Mouse (Mus musculus) embryonic facial prominence, embryonic 11.5 days (tissue): ENCODE measurements around the gene Cdkn1b. TPM values are rescaled to one million over a fixed set of nuclear protein-coding genes. Genes with fewer than 3 reads are reported as not detected.

Experiments
- ATAC-seq: fragments of 200-750 bp; cut with Nextera tagmentation; replicated peaks from 2 replicates; pipeline ENCODE4 v1.8.0; 2017; ENCODE audit warnings: low read depth; ENCODE audit not compliant: insufficient number of reproducible peaks, low FRiP score, low TSS enrichment
- DNase-seq: peaks from one replicate; pipeline ENCODE4 v3.0.0-alpha.2; 2015; ENCODE audit warnings: low spot score
- H3K27ac ChIP-seq: fragments of 300-500 bp; sonication (generic); replicated peaks from 2 replicates; pipeline ENCODE4 v1.5.1; 2014; ENCODE audit warnings: mild to moderate bottlenecking, low read depth, low read length, control low read depth
- H3K27me3 ChIP-seq: fragments of 300-500 bp; sonication (generic); 2 replicates; pipeline ENCODE4 v1.6.1; 2014; ENCODE audit warnings: mild to moderate bottlenecking, low read length, moderate library complexity, mixed read lengths; ENCODE audit not compliant: control insufficient read depth, insufficient read depth
- H3K36me3 ChIP-seq: fragments of 300-500 bp; sonication (generic); replicated peaks from 2 replicates; pipeline ENCODE4 v1.6.1; 2014; ENCODE audit warnings: low read depth, mild to moderate bottlenecking, low read length, moderate library complexity, mixed read lengths; ENCODE audit not compliant: control insufficient read depth, insufficient read depth
- H3K4me1 ChIP-seq: fragments of 300-500 bp; sonication (generic); 2 replicates; pipeline ENCODE4 v1.6.1; 2014; ENCODE audit warnings: low read length, mixed read lengths; ENCODE audit not compliant: control insufficient read depth, insufficient read depth
- H3K4me2 ChIP-seq: fragments of 300-500 bp; sonication (generic); 2 replicates; pipeline ENCODE4 v1.6.1; 2014; ENCODE audit warnings: low read depth, mild to moderate bottlenecking, control low read depth, low read length, moderate library complexity
- H3K4me3 ChIP-seq: fragments of 300-500 bp; sonication (generic); 2 replicates; pipeline ENCODE4 v1.5.1; 2014; ENCODE audit warnings: low read depth, low read length, control low read depth
- H3K9ac ChIP-seq: fragments of 300-500 bp; sonication (generic); replicated peaks from 2 replicates; pipeline ENCODE4 v1.6.1; 2014; ENCODE audit warnings: mild to moderate bottlenecking, control low read depth, low read length
- H3K9me3 ChIP-seq: fragments of 300-500 bp; sonication (generic); replicated peaks from 2 replicates; pipeline ENCODE4 v1.6.1; 2016; ENCODE audit warnings: mild to moderate bottlenecking, low read length, inconsistent platforms, mixed read lengths; ENCODE audit not compliant: control insufficient read depth
- WGBS: fragments of 180-500 bp; shearing (Covaris S2); extraction: QIAGEN DNeasy Blood & Tissue Kit; methylation state at CpG from one replicate; pipeline ENCODE4 v1.1.7; 2014; 5-methylcytosine and 5-hydroxymethylcytosine counted together
- polyA plus RNA-seq: library from polyadenylated mRNA; unstranded; fragments of >200 nt; fragmentation: Nextera tagmentation; extraction: Ambion mirVana; gene quantifications from 2 replicates; pipeline ENCODE4 v1.2.1, GENCODE M21; 2014

Gene Cdkn1b
- polyA plus RNA-seq, 1 experiment from 2014 or later: 21.2 TPM

GRCm38 (mm10) chr6:134953976-134954375, 33.8 kb downstream of the Cdkn1b start:
- DNase-seq (no peak), ATAC-seq (no peak)
- Histone ChIP-seq H3K4me3 (no peak overlapping the region), H3K27ac (no peak overlapping the region), H3K27me3 (no peaks in the 10 kb centered on the region), H3K9me3 (no peaks in the 10 kb centered on the region), H3K4me2 (no peak overlapping the region), H3K36me3 (no peaks in the 10 kb centered on the region), H3K9ac (no peak overlapping the region), H3K4me1 (no peaks in the 10 kb centered on the region)
- WGBS: 76% methylated on average over 11 of the region's 11 CpGs

GRCm38 (mm10) chr6:134956388-134956787, 36.2 kb downstream of the Cdkn1b start:
- no peaks in the 10 kb centered on the region for H3K36me3 ChIP-seq
- no peaks in the 10 kb centered on the region for H3K27me3 ChIP-seq
- ATAC-seq: no peak
- no peaks in the 10 kb centered on the region for H3K4me1 ChIP-seq
- no peak overlapping the region for H3K4me2 ChIP-seq
- no peak overlapping the region for H3K27ac ChIP-seq
- no peak overlapping the region for H3K4me3 ChIP-seq
- no peak overlapping the region for H3K9ac ChIP-seq
- DNase-seq: no peak
- H3K9me3 ChIP-seq: no peaks in the 10 kb centered on the region
- WGBS: 80% methylated on average over 4 of the region's 4 CpGs

GRCm38 (mm10) chr6:134961286-134961685, 41.1 kb downstream of the Cdkn1b start:
- Histone ChIP-seq H3K27ac (no peak overlapping the region), H3K9ac (no peak overlapping the region), H3K27me3 (no peaks in the 10 kb centered on the region), H3K4me3 (no peak overlapping the region), H3K36me3 (no peaks in the 10 kb centered on the region), H3K4me2 (no peak overlapping the region), H3K4me1 (no peaks in the 10 kb centered on the region), H3K9me3 (no peaks in the 10 kb centered on the region)
- DNase-seq (no peak), ATAC-seq (no peak)
- 38% methylated on average over 5 of the region's 5 CpGs for WGBS

- Histone ChIP-seq H3K9me3 (no peaks in the 10 kb centered on the region), H3K27ac (no peak overlapping the region)
- ATAC-seq: no peak
These were observed 41.8 kb downstream of the Cdkn1b start for GRCm38 (mm10) chr6:134961858-134962517.

GRCm38 (mm10) chr6:134962518-134962893, 42.3 kb downstream of the Cdkn1b start:
- Histone ChIP-seq H3K9ac (no peak overlapping the region), H3K27me3 (no peaks in the 10 kb centered on the region), H3K4me2 (no peak overlapping the region), H3K4me1 (no peaks in the 10 kb centered on the region), H3K36me3 (no peaks in the 10 kb centered on the region), H3K4me3 (no peak overlapping the region), H3K27ac (no peak overlapping the region), H3K9me3 (no peaks in the 10 kb centered on the region)
- ATAC-seq (no peak), DNase-seq (no peak)
- 39% methylated on average over 5 of the region's 5 CpGs for WGBS

More at GRCm38 (mm10) chr6:134961858-134962517, 41.8 kb downstream of the Cdkn1b start:
- 47% methylated on average over 9 of the region's 9 CpGs for WGBS
- Histone ChIP-seq H3K27me3 (no peaks in the 10 kb centered on the region), H3K9ac (no peak overlapping the region), H3K4me1 (no peaks in the 10 kb centered on the region), H3K4me3 (no peak overlapping the region), H3K36me3 (no peaks in the 10 kb centered on the region), H3K4me2 (no peak overlapping the region)
- no peak for DNase-seq

- H3K27me3 ChIP-seq: no peaks in the 10 kb centered on the region
- H3K4me2 ChIP-seq: no peak overlapping the region
- H3K9me3 ChIP-seq: no peaks in the 10 kb centered on the region
- DNase-seq (no peak), ATAC-seq (no peak)
- no peak overlapping the region for H3K4me3 ChIP-seq
- WGBS: 76% methylated on average over 2 of the region's 2 CpGs
- H3K36me3 ChIP-seq: no peaks in the 10 kb centered on the region
- no peaks in the 10 kb centered on the region for H3K4me1 ChIP-seq
- H3K27ac ChIP-seq: no peak overlapping the region
- no peak overlapping the region for H3K9ac ChIP-seq
These were observed 43.7 kb downstream of the Cdkn1b start for GRCm38 (mm10) chr6:134963910-134964309.

GRCm38 (mm10) chr6:134966681-134967080, 46.5 kb downstream of the Cdkn1b start:
- Histone ChIP-seq H3K27me3 (no peaks in the 10 kb centered on the region), H3K9ac (no peak overlapping the region), H3K4me3 (no peak overlapping the region), H3K27ac (no peak overlapping the region), H3K36me3 (no peaks in the 10 kb centered on the region), H3K9me3 (no peaks in the 10 kb centered on the region), H3K4me2 (no peak overlapping the region), H3K4me1 (no peaks in the 10 kb centered on the region)
- WGBS: 86% methylated on average over 5 of the region's 5 CpGs
- no peak for ATAC-seq
- DNase-seq: no peak

- no peak overlapping the region for H3K4me3 ChIP-seq
- no peaks in the 10 kb centered on the region for H3K27me3 ChIP-seq
- no peak for ATAC-seq
- H3K27ac ChIP-seq: no peak overlapping the region
- 70% methylated on average over 1 of the region's 1 CpGs for WGBS
- H3K4me1 ChIP-seq: no peaks in the 10 kb centered on the region
- H3K9ac ChIP-seq: no peak overlapping the region
- H3K36me3 ChIP-seq: no peaks in the 10 kb centered on the region
- H3K9me3 ChIP-seq: no peaks in the 10 kb centered on the region
- DNase-seq: no peak
- H3K4me2 ChIP-seq: no peak overlapping the region
These were observed 48.1 kb downstream of the Cdkn1b start for GRCm38 (mm10) chr6:134968326-134968725.
